Comparison of ENCODE assay signal across 10 mouse cellular contexts in the genomic region with DNA sequence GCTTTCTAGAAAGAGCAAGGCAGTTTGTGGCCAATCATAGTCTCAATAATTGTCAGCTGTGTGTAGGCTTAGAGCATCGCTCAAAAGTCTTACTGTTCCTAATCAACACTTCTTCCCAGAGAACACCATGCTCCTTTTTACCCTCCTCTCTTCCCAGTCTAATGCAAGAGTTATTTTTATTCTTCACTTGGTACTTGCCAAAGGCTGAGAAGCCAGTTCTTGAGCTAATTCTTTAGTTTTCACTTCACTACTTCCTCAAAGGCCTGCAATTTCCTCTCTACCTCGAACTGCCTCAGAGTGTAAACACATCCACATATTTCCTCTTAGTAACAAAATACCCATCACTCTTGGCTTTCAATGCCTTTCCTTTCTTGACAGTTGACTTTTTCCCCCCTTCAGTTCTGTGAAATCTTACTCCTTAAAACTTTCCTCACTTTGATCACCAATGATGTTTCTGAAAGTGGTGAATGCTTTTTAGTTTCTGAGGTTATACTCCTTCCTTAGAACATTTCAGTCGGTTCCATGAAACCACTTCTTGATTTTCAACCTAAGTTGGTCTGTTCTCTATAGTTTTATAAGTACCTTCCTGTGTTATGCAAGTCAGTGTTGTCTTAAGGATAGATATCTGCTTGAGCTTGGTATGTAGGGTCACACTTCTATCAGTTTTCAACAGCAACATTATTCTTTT. TPM values are rescaled to one million over a fixed set of nuclear protein-coding genes. Genes with fewer than 3 reads are reported as not detected.
DNase-seq lines count a peak whose midpoint lies in the region; ATAC-seq lines count a peak whose summit lies in the region.
"Had no signal": no experiment of that assay in that cellular context is flagged by ENCODE, and none has a peak within 500 bp of the region (broad histone marks: within the 10 kb centered on the region; RNA-seq: fewer than 3 reads in every experiment).

No protein-coding gene starts in this region.

- ATAC-seq in lung, embryonic 16.5 days (ENCODE audit: low read depth): no peak

- no peaks in the 10 kb centered on the region for H3K36me3 ChIP-seq in lung, embryonic 16.5 days (ENCODE audit: control insufficient read depth, insufficient read depth, low read length)
- H3K36me3 ChIP-seq in splenic B cell, adult 2 months (ENCODE audit: control insufficient read depth, insufficient read depth, low read length, poor library complexity, severe bottlenecking): no peaks in the 10 kb centered on the region

- no peak overlapping the region for H3K4me3 ChIP-seq in lung, embryonic 16.5 days (ENCODE audit: low read length)

- peak overlapping the region; percentile 77 for H3K27ac ChIP-seq in lung, embryonic 16.5 days (ENCODE audit: low read length)

- DNase-seq in heart, adult 8-10 months (ENCODE audit: low spot score): peak; percentile 38
- DNase-seq in heart, postnatal 25 days (ENCODE audit: low spot score): no peak
- no peak for DNase-seq in lung, postnatal 10 days
- DNase-seq in fibroblast of lung, adult 2 months (ENCODE audit: low read depth): peak; percentile 6
- peak; percentile 43 for DNase-seq in splenic B cell, adult 2 months (ENCODE audit: low read depth, low spot score)
- no peak for DNase-seq in frontal cortex, postnatal 36 days (ENCODE audit: low spot score in 2 of 2)
- DNase-seq in gastrocnemius, adult 8-10 months (ENCODE audit: low spot score in 2 of 2): no peak
- DNase-seq: adrenal gland, postnatal 10 days; midbrain, embryonic 14.5 days had no signal

- peak overlapping the region; percentile 31 for H3K4me2 ChIP-seq in lung, embryonic 16.5 days (ENCODE audit: low read depth, low read length)

- H3K4me1 ChIP-seq in lung, embryonic 16.5 days (replicated peaks; ENCODE audit: control insufficient read depth, insufficient read depth, low read length): peaks cover 11% of the 10 kb centered on the region

- H3K9ac ChIP-seq in lung, embryonic 16.5 days (ENCODE audit: low read length): no peak overlapping the region

- intact Hi-C loops in heart, postnatal 25 days (cut with DNase I): no loop called here

- no peaks in the 10 kb centered on the region for H3K9me3 ChIP-seq in lung, embryonic 16.5 days (ENCODE audit: control insufficient read depth, low read length)

- whole genome bisulfite sequencing in lung, embryonic 16.5 days: 32% methylated on average over 3 of the region's 3 CpGs

- no peaks in the 10 kb centered on the region for H3K27me3 ChIP-seq in lung, embryonic 16.5 days (ENCODE audit: control insufficient read depth, insufficient read depth, low read depth, low read length)
- no peaks in the 10 kb centered on the region for H3K27me3 ChIP-seq in splenic B cell, adult 2 months (ENCODE audit: control insufficient read depth, insufficient read depth, low read length, poor library complexity, severe bottlenecking)

RNA-seq across cellular contexts. Expression of a gene that starts 26.7 kb away (rescaled TPM):
- total RNA-seq in heart, adult 8-10 months (2022): 10 to 100 TPM; 36.1 to 46.0 (median 41.1) TPM
- 10 to 100 TPM; 33.0 to 37.8 TPM for total RNA-seq in heart, postnatal 25 days (2021)
- polyA plus RNA-seq in lung, embryonic 16.5 days (2015; fragmentation: Nextera tagmentation; extraction: Ambion mirVana): 10.1 and 10.3 TPM in 2 replicates
- total RNA-seq in gastrocnemius, adult 8-10 months (2022): 10 to 100 TPM; 38.5 to 48.2 (median 39.3) TPM

RNA-seq across cellular contexts. Expression of a gene that starts 57.9 kb away (rescaled TPM):
- total RNA-seq in heart, adult 8-10 months (2022): 10 to 100 TPM; 16.8 to 18.5 (median 17.1) TPM
- 10 to 100 TPM; 15.8 to 17.9 TPM for total RNA-seq in heart, postnatal 25 days (2021)
- polyA plus RNA-seq in lung, embryonic 16.5 days (2015; fragmentation: Nextera tagmentation; extraction: Ambion mirVana): 38.8 and 39.6 TPM in 2 replicates
- 1 to 10 TPM; 4.6 to 7.8 (median 6.2) TPM for total RNA-seq in gastrocnemius, adult 8-10 months (2022)

Comparison
In these comparisons a context has a peak if more than half of its experiments do, and no peak if none do; other contexts are left out.
1. DNase-seq: peak in heart, adult 8-10 months (single experiment), fibroblast of lung, adult 2 months (single experiment) and splenic B cell, adult 2 months (single experiment); none in heart, postnatal 25 days (single experiment), lung, postnatal 10 days (single experiment), frontal cortex, postnatal 36 days (0 of 2) and gastrocnemius, adult 8-10 months (0 of 2).